Mouse (Mus musculus) adipocyte (in vitro differentiated cells): ENCODE data around the gene Tor3a.

Source experiments
- DNase-seq: peaks from one replicate; pipeline ENCODE4 v3.0.0-alpha.2; 2016; ENCODE audit warnings: low spot score

The Tor3a gene

DNA sequence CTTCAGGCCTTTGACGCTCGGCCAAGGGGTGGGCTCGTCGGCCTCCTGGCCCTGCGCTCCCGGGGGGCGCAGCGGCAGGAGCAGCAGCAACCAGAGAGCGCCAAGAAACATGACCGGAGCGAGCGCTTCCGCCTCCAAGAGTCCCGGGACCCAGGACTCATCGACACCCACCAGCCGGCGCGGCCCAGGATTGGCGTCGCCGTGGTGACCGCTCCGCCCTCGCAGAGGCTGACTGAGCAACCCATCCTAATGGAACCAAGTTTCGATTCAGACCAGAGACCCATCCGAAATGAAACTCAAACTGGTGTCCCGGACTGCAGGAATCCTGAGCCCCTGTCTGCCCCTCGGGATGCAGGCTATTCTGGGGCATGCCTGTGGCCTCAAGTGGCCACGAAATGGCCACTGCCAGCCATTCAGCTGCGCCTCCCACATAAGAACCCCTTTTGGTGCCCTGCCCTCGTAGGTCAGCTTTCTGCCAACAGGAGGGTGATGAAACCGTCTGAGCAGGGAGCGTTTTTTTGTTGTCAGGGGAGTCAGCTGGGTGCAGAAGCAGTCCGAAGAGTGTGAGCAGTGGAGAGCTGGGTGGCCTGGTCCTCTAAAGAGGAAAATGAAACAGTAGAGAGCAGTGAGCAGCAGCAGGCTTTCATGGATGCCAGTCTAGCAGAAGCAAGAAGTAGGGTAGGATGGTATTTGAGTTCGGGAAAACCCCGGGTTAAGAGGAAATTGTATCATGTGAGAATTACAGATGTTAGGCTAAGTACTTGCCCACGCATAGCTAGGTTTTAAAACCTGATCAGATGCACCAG is at the start of gene Tor3a:
Gene Tor3a, minus strand, starts transcription at position 162 of the 806 bp plus-strand sequence.
- DNase-seq, result peak; percentile 80

DNA sequence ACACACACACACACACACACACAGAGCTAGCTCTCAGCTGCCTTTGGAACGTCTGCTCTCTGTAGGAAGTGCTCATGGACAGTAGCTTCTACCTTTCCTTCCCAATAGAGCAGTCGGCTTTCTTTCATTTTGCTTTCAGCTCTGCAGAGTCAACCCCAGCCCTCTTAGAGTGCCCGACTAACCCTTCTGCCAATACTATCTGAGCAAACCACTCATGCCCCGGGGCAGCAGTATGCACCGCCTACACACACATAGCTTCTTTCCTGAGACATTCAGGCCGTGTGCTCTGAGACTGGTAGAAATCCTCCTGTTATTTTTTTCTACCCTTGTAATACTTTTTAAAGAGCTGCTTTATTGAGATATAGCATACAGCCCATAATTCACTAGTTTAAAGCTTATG is 47.9 kb upstream of the Tor3a start:
- DNase-seq, result no peak

DNA sequence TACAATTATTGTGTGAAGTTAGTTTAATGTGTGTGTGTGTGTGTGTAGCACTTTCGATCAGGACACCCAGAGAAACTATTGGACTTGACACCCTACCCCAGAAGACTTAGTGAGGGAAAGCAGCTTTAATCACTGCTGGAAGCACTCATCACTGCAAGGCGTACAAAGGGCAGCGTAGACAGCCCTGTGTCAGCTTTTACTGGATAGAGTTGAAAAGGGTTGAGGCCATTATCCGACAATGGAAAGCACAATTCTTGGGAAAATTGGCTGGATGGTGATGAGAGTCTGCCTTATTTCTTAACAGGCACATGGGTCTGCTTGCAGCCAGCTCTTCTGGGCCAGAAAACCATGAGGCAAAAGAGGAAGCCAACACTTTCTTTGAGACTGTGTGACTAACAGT is 45.9 kb upstream of the Tor3a start:
- DNase-seq, result peak; percentile 80

DNA sequence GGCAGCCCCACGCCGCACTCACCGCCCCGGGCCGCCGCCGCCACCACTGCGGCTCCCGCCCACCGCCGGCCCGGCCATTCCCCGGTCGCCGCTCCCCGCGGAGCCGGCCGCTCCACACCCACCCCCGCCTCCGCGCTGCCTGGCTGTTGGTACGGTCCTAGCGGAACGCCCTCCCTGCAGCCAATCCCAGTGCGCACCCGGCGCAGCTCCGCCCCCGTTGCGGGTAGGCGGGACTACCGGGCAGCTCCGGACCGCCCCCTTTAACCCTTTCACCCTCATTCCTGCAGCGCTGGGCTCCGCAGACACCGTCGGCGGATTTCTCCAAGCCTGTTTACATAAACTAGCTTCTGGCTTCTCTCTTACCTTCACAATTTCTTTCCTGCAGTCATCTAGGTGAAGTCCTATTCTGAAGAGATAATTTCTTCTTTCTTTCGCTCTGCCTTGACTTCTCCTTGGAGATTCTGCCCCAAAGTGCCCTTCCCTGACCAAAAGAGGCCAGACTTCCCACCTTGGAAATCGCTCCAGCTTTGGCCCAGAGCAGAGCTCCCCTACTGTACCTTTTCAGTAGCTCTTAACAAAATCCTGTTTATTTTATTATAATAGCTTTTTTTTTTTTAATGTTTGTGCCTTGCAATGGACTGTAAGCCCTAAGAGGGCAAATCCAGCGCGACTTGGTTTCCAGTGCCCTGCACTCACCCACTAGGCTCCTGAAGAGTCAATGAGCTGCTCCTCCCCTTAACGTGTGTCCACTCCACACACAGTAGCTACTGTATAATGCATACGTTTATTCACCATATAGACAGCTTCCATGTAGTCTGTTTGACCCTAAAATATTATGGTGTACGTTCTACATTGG is 45.0 kb upstream of the Tor3a start, which contains the start of gene Fam20b:
Gene Fam20b, minus strand, starts transcription at position 137 of the 856 bp plus-strand sequence.
- peak; percentile 93 for DNase-seq

DNA sequence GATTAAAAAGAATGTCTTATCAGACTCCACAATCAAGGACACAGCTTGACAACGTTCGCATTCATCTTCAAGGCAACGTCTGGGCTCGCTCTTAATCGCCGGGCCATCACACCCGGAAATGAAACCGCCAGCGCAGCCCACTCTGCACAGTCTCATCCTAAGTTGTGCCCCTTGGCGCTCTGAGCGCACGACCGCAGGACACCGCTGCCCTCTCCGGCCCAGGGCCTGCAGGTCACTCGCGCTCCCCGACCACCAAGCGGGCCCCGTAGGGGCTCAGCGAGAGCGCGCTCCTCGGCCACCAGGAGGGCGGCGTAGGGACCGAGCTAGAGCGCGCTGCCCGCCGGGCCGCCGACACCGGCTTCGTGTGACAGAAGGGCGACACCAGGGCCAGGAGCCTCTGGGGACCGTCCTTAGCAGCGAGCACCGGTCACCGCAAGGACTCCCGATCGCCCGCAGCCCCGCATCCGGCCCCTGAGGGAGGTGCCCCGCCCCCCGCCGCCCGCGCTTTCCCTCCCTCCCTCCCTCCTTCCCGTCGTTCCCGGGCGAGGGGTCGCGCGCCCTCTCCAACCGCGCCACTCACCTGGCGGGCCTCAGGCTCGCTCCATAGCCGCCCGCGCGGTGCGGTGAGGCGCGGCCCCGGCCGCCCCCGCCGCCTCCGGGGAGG is 44.3 kb upstream of the Tor3a start:
- peak; percentile 37 for DNase-seq

DNA sequence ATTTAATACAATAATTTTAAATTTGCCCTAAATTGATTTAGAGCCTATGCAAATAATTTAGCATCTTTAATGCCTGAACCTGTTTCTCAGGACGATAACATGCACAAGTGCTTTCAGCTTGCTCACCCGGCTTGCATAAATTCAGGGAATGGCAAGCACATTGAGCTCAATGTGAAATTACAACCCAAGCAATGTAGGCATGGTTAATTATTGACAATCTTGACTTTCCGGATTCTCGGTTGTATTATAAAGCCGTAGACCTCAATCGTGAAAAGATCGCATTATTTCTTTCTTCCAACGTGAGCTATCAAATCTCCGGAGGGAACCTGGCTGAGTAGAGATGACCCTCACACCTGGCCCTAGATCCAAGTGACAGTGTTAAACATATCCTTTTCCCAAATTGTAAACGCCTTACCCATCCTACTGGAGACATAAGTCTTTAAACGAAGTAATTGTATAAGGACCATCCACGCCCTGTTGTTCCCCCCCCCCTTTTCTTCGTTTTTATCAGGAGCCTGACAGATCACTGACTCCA is 43.7 kb upstream of the Tor3a start:
- no peak for DNase-seq

DNA sequence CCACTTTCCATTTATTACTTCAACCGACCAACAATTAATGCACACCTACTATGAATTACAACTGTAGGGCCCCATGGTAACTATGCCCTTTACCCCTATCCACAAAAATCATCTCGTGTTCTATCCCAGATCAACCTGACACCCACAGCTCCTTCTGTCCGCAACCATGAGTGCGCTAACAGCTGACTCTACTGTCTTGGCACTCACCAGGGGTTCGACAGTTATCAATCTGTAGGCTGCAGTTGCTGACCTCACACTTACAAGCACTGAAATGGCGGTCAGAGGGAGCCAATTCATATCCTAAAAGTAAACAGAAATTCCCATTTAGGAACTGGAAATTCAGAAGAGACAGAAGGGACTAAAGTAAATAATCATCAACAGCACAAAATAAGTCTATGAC is 42.5 kb upstream of the Tor3a start:
- no peak for DNase-seq

DNA sequence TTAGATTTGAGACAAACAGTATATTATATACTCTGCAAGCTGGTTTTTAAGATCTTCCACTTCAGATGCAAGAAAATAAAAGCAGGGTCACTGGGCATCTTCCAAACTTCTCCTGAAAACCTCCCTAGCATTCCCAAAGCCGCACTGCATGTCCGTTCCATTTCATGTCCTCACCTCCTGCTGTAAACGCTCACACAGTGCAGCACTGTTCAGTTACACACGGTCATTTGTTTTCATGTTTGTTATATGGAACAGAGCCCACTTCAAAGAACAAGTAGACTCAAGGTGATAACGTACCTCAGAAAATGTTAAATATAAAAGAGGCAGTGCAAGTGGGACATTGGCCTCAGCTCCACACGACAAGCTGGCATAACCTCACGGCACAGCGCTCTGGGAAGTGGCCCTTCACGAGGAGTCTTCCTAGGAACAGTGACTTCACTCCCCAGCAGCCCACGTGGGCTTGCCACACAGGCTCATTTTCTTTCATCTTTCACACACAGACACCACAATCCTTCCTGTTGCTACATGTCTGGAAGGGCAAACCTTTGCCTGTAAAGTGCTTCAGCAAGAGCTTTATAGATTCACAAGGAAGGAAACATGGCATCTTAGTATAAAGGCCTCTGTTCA is 36.4 kb upstream of the Tor3a start:
- DNase-seq, result no peak

DNA sequence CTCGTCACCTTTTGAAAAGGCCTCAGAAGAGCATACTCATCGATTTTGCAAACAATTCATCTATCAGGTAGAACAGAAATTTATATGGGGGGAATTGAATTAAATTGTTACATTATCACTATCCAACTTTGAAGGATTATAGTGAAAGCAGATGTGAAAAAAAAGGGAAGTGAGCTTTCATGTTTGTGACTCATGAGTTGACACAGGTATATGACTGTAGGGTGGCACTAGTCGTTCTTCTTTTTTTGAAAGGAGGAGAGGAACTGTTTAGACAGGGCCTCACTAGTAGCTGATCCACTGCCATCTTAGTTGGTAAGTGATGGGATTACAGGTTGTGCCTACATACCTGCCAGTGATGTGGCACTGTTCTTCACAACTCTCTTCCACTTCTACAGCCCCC is 34.5 kb upstream of the Tor3a start:
- no peak for DNase-seq

DNA sequence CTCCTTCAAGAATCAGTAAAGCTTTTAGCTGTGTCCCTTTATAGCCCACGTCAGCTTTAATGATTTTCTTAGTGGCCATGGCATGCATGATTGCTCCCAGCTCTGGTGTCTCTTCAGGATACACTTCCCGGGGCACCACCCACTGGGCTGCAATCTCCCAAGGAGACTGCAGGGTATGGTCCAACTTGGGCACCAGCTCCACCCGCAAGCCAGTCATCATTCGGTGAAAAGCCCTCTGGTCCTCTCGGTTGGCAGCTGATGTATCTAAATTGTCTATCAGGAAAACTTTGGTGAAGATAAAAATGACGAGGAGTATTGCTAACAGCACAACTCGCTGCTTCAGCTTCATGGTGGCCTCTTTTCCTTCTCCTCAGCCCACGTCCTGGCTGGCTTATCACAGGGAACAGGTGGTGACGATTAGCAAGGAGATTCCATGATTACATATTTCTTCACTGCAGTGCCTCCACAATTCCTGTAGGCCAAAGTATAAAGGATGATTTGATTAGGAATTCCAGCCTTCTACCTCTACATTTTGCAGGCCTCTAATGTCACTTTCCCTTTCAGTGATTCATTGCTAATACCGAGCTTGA is 31.6 kb upstream of the Tor3a start:
- no peak for DNase-seq

DNA sequence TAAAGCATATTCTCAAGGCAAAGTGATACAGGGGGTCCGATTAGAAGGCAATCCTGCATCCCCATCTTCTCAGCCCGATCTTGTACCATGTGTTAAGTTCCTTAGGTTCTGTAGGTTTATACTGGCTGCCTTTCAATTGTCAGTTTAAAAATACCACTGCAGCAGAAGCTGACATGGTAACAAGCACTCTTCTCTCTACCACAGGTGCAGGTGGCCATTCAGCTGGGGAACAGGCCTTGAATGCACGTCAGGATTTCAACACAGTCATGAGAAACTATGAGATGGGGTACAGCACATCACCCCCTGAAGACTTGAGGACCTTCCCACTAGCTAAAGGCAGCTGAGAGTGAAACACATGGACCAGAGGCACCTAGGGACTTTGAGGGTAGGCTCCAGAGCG is 29.3 kb upstream of the Tor3a start:
- no peak for DNase-seq

DNA sequence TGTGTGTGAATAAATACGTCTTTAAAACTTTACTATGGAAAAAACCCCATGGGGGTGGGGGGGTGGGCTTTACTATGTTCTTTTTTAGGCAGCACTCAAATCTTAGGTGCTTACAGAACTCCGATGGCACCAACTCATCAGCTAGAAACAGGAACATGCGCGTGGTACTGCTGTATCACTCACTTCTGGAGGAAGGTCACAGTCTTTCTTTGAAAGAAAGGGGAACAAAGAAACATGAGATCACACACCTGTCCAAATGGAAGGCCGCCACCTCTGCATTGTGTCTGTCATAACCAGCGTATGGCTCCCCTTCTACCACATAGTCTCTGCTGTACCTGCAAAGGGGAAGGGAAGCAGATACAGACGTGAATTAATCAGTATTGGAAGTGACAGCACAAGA is 28.0 kb upstream of the Tor3a start:
- DNase-seq, result no peak

DNA sequence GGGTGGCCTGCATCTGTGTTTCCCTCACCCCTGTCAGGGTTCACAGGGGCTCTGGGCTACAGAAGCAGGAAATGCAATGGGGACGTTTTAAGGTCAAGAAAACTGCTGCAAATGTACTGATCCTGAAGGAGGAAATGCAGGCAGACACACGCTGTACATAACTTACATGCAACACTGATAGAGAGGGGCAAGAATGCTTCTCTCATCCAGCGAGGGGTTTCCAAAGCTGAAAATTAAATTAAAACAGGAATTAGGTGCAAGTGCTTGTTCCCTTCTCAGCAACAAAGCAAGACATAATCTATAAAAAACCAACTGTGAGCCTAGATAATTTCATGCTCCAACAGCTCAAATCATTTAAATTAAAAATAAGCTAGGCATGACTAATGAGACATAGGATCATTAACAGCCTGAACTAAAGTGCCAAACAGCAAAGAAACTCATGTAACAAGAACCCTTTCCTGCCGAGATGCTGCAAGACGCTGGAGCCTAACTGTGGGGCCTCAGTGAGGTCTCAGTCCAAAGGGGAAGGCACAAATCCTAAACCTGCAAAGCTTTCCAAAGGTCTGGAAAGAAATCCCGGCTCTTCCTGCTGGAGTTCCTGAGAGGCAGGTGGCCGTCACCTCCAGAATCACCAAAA is 12.0 kb upstream of the Tor3a start:
- no peak for DNase-seq

DNA sequence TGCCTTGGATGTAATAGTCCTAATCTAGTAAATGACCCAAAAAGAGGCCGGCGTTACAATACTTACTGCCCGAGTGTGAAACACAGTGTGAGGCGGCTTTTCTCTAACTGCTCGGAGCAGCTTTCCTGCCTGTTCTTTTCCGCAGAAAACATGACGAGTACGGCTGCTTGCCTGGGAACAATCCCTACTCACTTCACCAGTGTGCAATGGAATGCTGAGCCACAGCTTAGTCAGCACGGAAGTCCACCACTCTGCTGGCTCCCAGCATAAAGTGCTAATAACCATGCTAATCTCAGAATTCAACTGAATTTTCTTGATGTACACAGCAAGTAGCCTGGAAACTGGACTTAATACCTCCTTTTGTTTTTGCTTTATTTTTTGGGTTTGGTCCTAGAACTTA is 5.4 kb upstream of the Tor3a start:
- no peak for DNase-seq

DNA sequence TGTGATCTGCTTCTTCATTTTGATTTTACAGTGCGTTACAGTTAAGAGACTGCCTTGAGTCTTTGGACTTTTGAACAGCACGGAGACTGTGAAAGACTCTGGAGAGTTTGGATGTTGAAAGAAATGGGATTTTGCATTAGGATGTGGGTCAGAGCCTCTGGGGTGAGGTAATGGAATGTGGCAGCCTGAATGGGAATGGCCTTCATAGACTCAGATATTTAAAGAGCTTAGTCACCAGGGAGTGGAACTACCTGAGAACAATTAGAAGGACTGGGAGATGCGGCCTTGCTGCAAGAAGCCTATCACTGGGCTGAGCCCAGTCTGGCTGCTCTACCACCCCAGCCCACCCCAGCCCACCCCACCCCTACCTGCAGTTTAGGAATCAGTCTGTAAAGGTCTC is 3.1 kb upstream of the Tor3a start:
- DNase-seq, result no peak

DNA sequence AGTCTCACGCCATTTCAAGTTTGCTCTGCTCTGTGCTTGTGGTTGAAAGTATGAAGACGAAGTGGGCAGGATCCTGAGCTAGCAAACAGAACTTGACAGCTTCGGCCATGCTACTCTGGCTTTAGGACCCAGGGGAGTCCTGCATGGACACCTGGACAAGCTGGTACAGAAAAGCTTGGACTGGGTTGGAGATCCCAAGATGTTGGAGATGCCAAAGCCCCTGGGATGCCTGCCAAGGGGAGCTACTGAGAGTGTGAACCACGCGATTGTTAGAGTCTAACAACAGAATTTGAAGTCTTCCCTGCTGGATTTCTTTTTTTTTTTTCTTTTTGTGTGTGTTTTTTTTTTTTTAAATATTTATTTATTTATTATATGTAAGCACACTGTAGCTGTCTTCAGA is 2.4 kb upstream of the Tor3a start:
- DNase-seq, result peak; percentile 29

DNA sequence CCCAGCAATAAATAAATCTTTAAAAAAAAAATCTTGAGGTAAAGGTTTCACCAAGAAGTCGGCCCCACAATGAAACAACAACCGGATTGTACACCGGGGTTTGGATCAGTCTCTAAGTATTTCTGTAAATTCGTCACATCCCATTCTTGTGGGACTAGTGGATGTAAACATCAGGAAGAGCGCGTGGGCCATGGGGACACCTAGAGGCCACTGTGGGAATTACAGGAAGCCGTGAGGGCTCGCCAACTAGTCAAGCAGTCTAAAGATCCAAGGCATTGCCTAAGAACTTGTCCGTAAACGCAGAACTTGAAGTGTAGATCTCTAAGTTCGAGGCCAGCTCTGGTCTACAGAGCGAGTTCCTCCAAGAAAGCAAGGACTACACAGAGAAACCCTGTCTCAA is 2.0 kb upstream of the Tor3a start:
- no peak for DNase-seq

DNA sequence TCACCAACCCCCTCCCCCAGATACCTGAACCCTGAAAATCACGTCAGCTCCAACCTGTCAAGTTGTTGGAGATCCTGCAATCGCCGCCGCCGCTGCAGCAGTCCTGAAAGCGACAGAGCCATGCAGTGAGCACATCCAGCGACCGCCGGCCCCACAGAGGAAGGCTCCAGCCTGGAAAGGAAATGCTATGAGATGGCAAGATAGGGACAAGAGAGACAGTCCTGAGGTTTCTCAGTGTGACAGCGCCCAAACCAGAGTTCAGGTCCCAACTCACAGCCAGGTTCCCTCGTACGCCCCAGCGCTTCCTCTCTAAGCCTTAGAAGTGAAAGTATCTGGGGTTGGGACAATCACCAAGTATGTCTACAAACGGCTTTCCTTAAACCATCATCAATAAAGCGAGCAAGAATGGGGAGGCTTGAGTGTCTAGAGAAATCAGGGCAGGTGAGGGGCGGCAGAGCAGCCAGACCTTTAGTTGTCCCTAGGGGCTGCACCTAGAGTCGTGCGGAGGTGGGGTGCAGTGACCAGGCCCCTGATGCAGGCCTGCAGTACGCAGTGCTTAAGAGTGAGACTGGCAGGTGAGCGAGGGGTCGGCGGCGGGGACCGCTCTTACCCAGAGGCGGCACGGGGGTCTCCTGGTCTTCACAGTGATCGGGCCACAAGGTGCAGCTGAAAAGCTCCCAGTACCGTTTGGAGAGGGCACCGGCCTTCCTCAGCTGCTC is 521 bp downstream of the Tor3a start:
- peak; percentile 52 for DNase-seq

DNA sequence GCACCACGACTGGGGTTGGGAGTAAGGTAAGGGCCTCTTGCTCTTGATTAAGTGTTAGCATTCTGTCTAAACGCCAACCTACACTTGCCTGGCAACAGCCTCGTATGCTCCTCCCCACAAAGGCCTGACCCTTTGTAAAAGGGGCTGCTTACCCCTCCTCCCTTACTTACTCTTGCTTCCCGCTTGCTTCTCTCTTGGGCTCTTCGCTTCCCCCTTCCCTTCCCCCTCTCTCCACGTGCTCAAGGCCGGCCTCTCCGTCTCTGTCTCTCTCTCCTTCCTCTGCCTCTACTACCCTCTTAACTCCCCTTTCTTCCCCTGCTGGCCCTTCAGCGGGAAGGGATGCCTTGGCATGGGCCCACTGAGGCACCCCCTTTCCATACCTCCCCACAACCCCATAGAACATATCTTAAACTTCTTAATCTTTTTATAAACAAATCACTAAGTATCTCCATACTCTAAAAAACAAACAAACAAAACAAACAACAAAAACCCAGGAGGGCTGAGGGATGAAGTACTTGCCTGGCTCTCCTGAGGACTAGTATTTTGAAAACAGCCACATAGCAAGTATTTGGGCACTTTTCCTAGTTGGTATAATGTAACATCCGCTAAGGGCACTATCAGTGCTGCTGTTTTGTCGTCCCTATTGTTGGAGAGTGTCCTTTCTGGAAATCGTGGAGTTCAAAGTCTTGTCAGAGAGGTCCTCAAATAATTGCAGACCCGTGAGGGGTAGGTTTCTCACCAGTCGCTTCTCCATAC is 1.3 kb downstream of the Tor3a start:
- peak; percentile 74 for DNase-seq

DNA sequence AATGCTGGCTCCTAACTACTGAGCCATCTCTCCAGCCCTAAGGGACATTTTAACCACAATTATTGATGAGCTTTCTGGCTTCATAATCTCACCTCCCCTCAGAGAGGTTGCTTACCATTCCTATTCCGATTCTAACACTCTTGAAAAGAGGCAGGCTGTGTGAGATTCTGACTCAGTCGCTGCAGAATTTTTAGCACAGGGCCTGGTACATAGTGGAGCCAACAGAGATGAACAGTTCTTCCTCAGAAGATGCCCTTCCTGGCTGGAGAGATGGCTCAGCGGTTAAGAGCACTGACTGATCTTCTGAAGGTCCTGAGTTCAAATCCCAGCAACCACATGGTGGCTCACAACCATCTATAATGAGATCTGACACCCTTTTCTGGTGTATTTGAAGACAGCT is 2.2 kb downstream of the Tor3a start:
- no peak for DNase-seq
